Mouse (Mus musculus) olfactory bulb, adult 2 months (tissue): Measurements from ENCODE around the gene Dlg2.

Source experiments
- CTCF ChIP-seq: fragments of 200-500 bp; IDR thresholded peaks from 2 replicates; pipeline ENCODE4 v1.5.1; 2012; ENCODE audit warnings: low read depth, mild to moderate bottlenecking, low read length, moderate library complexity; ENCODE audit not compliant: insufficient read depth
- POLR2A ChIP-seq: fragments of 200-500 bp; IDR thresholded peaks from 2 replicates; pipeline ENCODE4 v1.6.1; 2012; ENCODE audit warnings: mild to moderate bottlenecking, low read depth, low read length, moderate library complexity; ENCODE audit not compliant: insufficient read depth

DNA sequence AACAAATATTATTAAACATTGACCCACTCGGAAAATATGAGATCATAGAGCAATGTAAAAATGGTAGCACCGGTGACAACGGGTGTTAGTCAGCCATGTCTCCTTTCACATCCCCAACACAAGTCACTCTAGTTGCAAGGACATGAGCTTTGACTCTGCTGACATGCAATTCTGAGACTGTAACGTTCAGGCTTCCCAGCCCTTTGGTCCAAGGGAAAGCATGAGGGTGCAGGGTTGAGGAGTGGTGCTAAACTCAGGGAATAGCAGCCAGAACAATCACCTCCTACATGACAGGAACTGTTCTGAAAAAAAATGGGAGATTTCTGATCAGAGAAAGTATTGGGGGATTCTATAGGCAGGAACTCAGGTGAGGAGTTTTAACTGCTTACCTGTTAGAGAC lies 1781.7 kb downstream of the Dlg2 start:
- TF ChIP-seq CTCF, result no peak
- TF ChIP-seq POLR2A, result no peak
